Mouse (Mus musculus) heart, embryonic 13.5 days (tissue): Measurements from ENCODE around the gene Fgfr2. TPM values are rescaled to one million over a fixed set of nuclear protein-coding genes. Genes with fewer than 3 reads are reported as not detected.

ENCODE experiments used
- ATAC-seq: fragments of 200-750 bp; cut with Nextera tagmentation; 2 replicates; pipeline ENCODE4 v1.8.0; 2017; ENCODE audit warnings: moderate TSS enrichment; ENCODE audit not compliant: insufficient number of reproducible peaks, low FRiP score, low TSS enrichment; ENCODE audit errors: extremely low read depth
- H3K27ac ChIP-seq: fragments of 300-500 bp; sonication (generic); replicated peaks from 2 replicates; pipeline ENCODE4 v1.5.1; 2015; ENCODE audit warnings: moderate library complexity, mild to moderate bottlenecking, inconsistent platforms
- H3K27me3 ChIP-seq: fragments of 300-500 bp; sonication (generic); replicated peaks from 2 replicates; pipeline ENCODE4 v1.6.1; 2015; ENCODE audit warnings: mild to moderate bottlenecking, inconsistent platforms
- H3K36me3 ChIP-seq: fragments of 300-500 bp; sonication (generic); 2 replicates; pipeline ENCODE4 v1.6.1; 2015; ENCODE audit warnings: mild to moderate bottlenecking, inconsistent platforms
- H3K4me1 ChIP-seq: fragments of 300-500 bp; sonication (generic); 2 replicates; pipeline ENCODE4 v1.6.1; 2015; ENCODE audit warnings: inconsistent platforms
- H3K4me2 ChIP-seq: fragments of 300-500 bp; sonication (generic); 2 replicates; pipeline ENCODE4 v1.6.1; 2015; ENCODE audit warnings: inconsistent platforms, mild to moderate bottlenecking, moderate library complexity
- H3K4me3 ChIP-seq: fragments of 300-500 bp; sonication (generic); 2 replicates; pipeline ENCODE4 v1.5.1; 2015; ENCODE audit warnings: moderate library complexity, mild to moderate bottlenecking, inconsistent platforms
- H3K9ac ChIP-seq: fragments of 300-500 bp; sonication (generic); 2 replicates; pipeline ENCODE4 v1.6.1; 2015; ENCODE audit warnings: inconsistent platforms, mild to moderate bottlenecking, moderate library complexity
- H3K9me3 ChIP-seq: fragments of 300-500 bp; sonication (generic); 2 replicates; pipeline ENCODE4 v1.6.1; 2016; ENCODE audit warnings: inconsistent platforms
- WGBS: fragments of 180-500 bp; shearing (Covaris S2); methylation state at CpG from one replicate; pipeline ENCODE4 v1.1.7; 2015; ENCODE audit warnings: mixed read lengths; 5-methylcytosine and 5-hydroxymethylcytosine counted together
- polyA plus RNA-seq: library from polyadenylated mRNA; unstranded; fragments of >200 nt; fragmentation: Nextera tagmentation; extraction: Ambion mirVana; gene quantifications from 2 replicates; pipeline ENCODE4 v1.2.1, GENCODE M21; 2015

Gene Fgfr2
- polyA plus RNA-seq, 1 experiment from 2014 or later: 22.5 TPM

- peak overlapping the region; percentile 38 for H3K9ac ChIP-seq
- 37% methylated on average over 12 of the region's 12 CpGs for WGBS
- ATAC-seq: peak; percentile 60; the same call in 1 of the 2 replicates
- H3K4me2 ChIP-seq: peak overlapping the region; percentile 36
- no peaks in the 10 kb centered on the region for H3K27me3 ChIP-seq
- H3K36me3 ChIP-seq: peaks cover 32% of the 10 kb centered on the region
- no peak overlapping the region for H3K4me3 ChIP-seq
- H3K27ac ChIP-seq: peak overlapping the region; percentile 94
- peaks cover 79% of the 10 kb centered on the region for H3K4me1 ChIP-seq
- H3K9me3 ChIP-seq: no peaks in the 10 kb centered on the region
Measured at GRCm38 (mm10) chr7:133058496-133059149, 64.5 kb downstream of the Fgfr2 start.

GRCm38 (mm10) chr7:133056924-133057323 is 66.2 kb downstream of the Fgfr2 start:
- H3K4me2 ChIP-seq: no peak overlapping the region
- ATAC-seq: no peak
- H3K4me1 ChIP-seq: peaks cover 83% of the 10 kb centered on the region
- no peak overlapping the region for H3K4me3 ChIP-seq
- WGBS: 87% methylated on average over 8 of the region's 8 CpGs
- H3K27ac ChIP-seq: no peak overlapping the region
- no peak overlapping the region for H3K9ac ChIP-seq
- no peaks in the 10 kb centered on the region for H3K9me3 ChIP-seq
- H3K36me3 ChIP-seq: peaks cover 45% of the 10 kb centered on the region
- H3K27me3 ChIP-seq: no peaks in the 10 kb centered on the region

GRCm38 (mm10) chr7:133054486-133054885 is 68.7 kb downstream of the Fgfr2 start:
- 79% methylated on average over 5 of the region's 5 CpGs for WGBS
- no peak for ATAC-seq
- Histone ChIP-seq H3K9me3 (no peaks in the 10 kb centered on the region), H3K27ac (no peak overlapping the region), H3K4me3 (no peak overlapping the region), H3K36me3 (peaks cover 51% of the 10 kb centered on the region), H3K4me1 (peaks cover 75% of the 10 kb centered on the region), H3K9ac (no peak overlapping the region), H3K27me3 (no peaks in the 10 kb centered on the region), H3K4me2 (no peak overlapping the region)

GRCm38 (mm10) chr7:133053757-133054156 is 69.4 kb downstream of the Fgfr2 start:
- no peak overlapping the region for H3K9ac ChIP-seq
- H3K36me3 ChIP-seq: peaks cover 53% of the 10 kb centered on the region
- H3K4me1 ChIP-seq: peaks cover 73% of the 10 kb centered on the region
- H3K27me3 ChIP-seq: no peaks in the 10 kb centered on the region
- peak overlapping the region; percentile 79; the same call in 1 of the 2 replicates for H3K27ac ChIP-seq
- no peak for ATAC-seq
- 79% methylated on average over 9 of the region's 9 CpGs for WGBS
- H3K4me3 ChIP-seq: no peak overlapping the region
- H3K4me2 ChIP-seq: no peak overlapping the region
- no peaks in the 10 kb centered on the region for H3K9me3 ChIP-seq

- peak overlapping the region; percentile 16; the same call in 1 of the 2 replicates for H3K4me2 ChIP-seq
- no peak overlapping the region for H3K9ac ChIP-seq
- no peak overlapping the region for H3K4me3 ChIP-seq
- no peak; the same call in 1 of the 2 replicates for ATAC-seq
- 64% methylated on average over 8 of the region's 8 CpGs for WGBS
- H3K9me3 ChIP-seq: no peaks in the 10 kb centered on the region
- peaks cover 73% of the 10 kb centered on the region for H3K4me1 ChIP-seq
- H3K36me3 ChIP-seq: peaks cover 53% of the 10 kb centered on the region
- H3K27ac ChIP-seq: peak overlapping the region; percentile 79
- no peaks in the 10 kb centered on the region for H3K27me3 ChIP-seq
Measured at GRCm38 (mm10) chr7:133052819-133053218, 70.3 kb downstream of the Fgfr2 start.

- Histone ChIP-seq H3K9me3 (no peaks in the 10 kb centered on the region), H3K27ac (0 out of 2 replicates have a peak overlapping the region, but pooled peaks have one; percentile 14), H3K36me3 (peaks cover 46% of the 10 kb centered on the region), H3K4me1 (peaks cover 71% of the 10 kb centered on the region), H3K4me3 (no peak overlapping the region), H3K27me3 (no peaks in the 10 kb centered on the region), H3K4me2 (no peak overlapping the region), H3K9ac (no peak overlapping the region)
- ATAC-seq: no peak
- 56% methylated on average over 6 of the region's 6 CpGs for WGBS
Measured at GRCm38 (mm10) chr7:133050681-133051080, 72.5 kb downstream of the Fgfr2 start.

GRCm38 (mm10) chr7:133048085-133048630 is 75.0 kb downstream of the Fgfr2 start:
- H3K9me3 ChIP-seq: no peaks in the 10 kb centered on the region
- peaks cover 70% of the 10 kb centered on the region for H3K4me1 ChIP-seq
- no peak overlapping the region for H3K27ac ChIP-seq
- ATAC-seq: no peak
- peaks cover 31% of the 10 kb centered on the region for H3K36me3 ChIP-seq
- H3K27me3 ChIP-seq: no peaks in the 10 kb centered on the region
- H3K4me3 ChIP-seq: no peak overlapping the region
- H3K4me2 ChIP-seq: no peak overlapping the region
- WGBS: 63% methylated on average over 3 of the region's 3 CpGs
- no peak overlapping the region for H3K9ac ChIP-seq

- 50% methylated on average over 4 of the region's 4 CpGs for WGBS
- peaks cover 69% of the 10 kb centered on the region for H3K4me1 ChIP-seq
- H3K9me3 ChIP-seq: no peaks in the 10 kb centered on the region
- no peak overlapping the region for H3K4me2 ChIP-seq
- no peak overlapping the region for H3K4me3 ChIP-seq
- no peak overlapping the region for H3K9ac ChIP-seq
- no peak for ATAC-seq
- H3K36me3 ChIP-seq: peaks cover 26% of the 10 kb centered on the region
- no peaks in the 10 kb centered on the region for H3K27me3 ChIP-seq
- no peak overlapping the region for H3K27ac ChIP-seq
Measured at GRCm38 (mm10) chr7:133047287-133047686, 75.9 kb downstream of the Fgfr2 start.

- Histone ChIP-seq H3K4me3 (no peak overlapping the region), H3K9me3 (no peaks in the 10 kb centered on the region), H3K4me1 (peaks cover 78% of the 10 kb centered on the region), H3K27ac (no peak overlapping the region), H3K4me2 (no peak overlapping the region), H3K36me3 (peaks cover 17% of the 10 kb centered on the region; the same call in 1 of the 2 replicates), H3K27me3 (no peaks in the 10 kb centered on the region), H3K9ac (no peak overlapping the region)
- WGBS: 57% methylated on average over 4 of the region's 4 CpGs
- ATAC-seq: no peak
Measured at GRCm38 (mm10) chr7:133044721-133045120, 78.4 kb downstream of the Fgfr2 start.

GRCm38 (mm10) chr7:133041784-133042183 is 81.4 kb downstream of the Fgfr2 start:
- no peak overlapping the region for H3K9ac ChIP-seq
- no peak for ATAC-seq
- H3K27me3 ChIP-seq: no peaks in the 10 kb centered on the region
- WGBS: 66% methylated on average over 3 of the region's 3 CpGs
- H3K4me2 ChIP-seq: no peak overlapping the region
- H3K4me3 ChIP-seq: no peak overlapping the region
- no peaks in the 10 kb centered on the region for H3K9me3 ChIP-seq
- H3K27ac ChIP-seq: peak overlapping the region; percentile 80
- H3K4me1 ChIP-seq: peaks cover 82% of the 10 kb centered on the region
- H3K36me3 ChIP-seq: peaks cover 14% of the 10 kb centered on the region; the same call in 1 of the 2 replicates

GRCm38 (mm10) chr7:133040688-133041345 is 82.3 kb downstream of the Fgfr2 start:
- Histone ChIP-seq H3K4me3 (no peak overlapping the region), H3K4me1 (peaks cover 87% of the 10 kb centered on the region), H3K36me3 (peaks cover 11% of the 10 kb centered on the region; the same call in 1 of the 2 replicates), H3K9ac (peak overlapping the region; percentile 33; the same call in 1 of the 2 replicates), H3K27me3 (no peaks in the 10 kb centered on the region), H3K27ac (peak overlapping the region; percentile 80), H3K9me3 (no peaks in the 10 kb centered on the region), H3K4me2 (peak overlapping the region; percentile 2; the same call in 1 of the 2 replicates)
- ATAC-seq: no peak
- WGBS: 65% methylated on average over 3 of the region's 3 CpGs
